Mouse (Mus musculus): ENCODE results near the gene Lrrc3c.
A peak's percentile ranks its signal among the peaks of the same experiment; 100 is the strongest.

Gene Lrrc3c

GRCm38 (mm10) chr11:98628706-98629105 lies 30.6 kb downstream of the Lrrc3c start:
- no peak for DNase-seq

GRCm38 (mm10) chr11:98630646-98631045 lies 32.6 kb downstream of the Lrrc3c start:
- no peak for DNase-seq

- DNase-seq, result peak; percentile 4
Observed at GRCm38 (mm10) chr11:98635312-98635970, 37.4 kb downstream of the Lrrc3c start.

- DNase-seq, result no peak
Observed at GRCm38 (mm10) chr11:98637501-98637900, 39.4 kb downstream of the Lrrc3c start.

- no peak for DNase-seq
Observed at GRCm38 (mm10) chr11:98640091-98640490, 42.0 kb downstream of the Lrrc3c start.

- DNase-seq, result no peak
Observed at GRCm38 (mm10) chr11:98644757-98645156, 46.7 kb downstream of the Lrrc3c start.

- DNase-seq, result no peak
Observed at GRCm38 (mm10) chr11:98645946-98646345, 47.9 kb downstream of the Lrrc3c start.

GRCm38 (mm10) chr11:98646459-98646858 lies 48.4 kb downstream of the Lrrc3c start, which contains the start of gene Gsdma2:
Gsdma2 (plus strand) TSS chr11:98646759.
- no peak for DNase-seq

Data from cerebellum, adult 11-12 months (tissue).